Mouse (Mus musculus) E14TG2a.4 (cell line): Measurements from ENCODE around the gene Ccdc92b.

Experiments used
- H3K27me3 ChIP-seq: 2 replicates; pipeline ENCODE4 v1.6.1; 2014; ENCODE audit warnings: low read length, control low read depth; ENCODE audit not compliant: insufficient read depth
- H3K36me3 ChIP-seq: 2 replicates; pipeline ENCODE4 v1.6.1; 2014; ENCODE audit warnings: low read length, control low read depth; ENCODE audit not compliant: insufficient read depth
- H3K4me1 ChIP-seq: replicated peaks from 2 replicates; pipeline ENCODE4 v1.6.1; 2014; ENCODE audit warnings: low read depth, low read length, control low read depth
- H3K4me3 ChIP-seq: replicated peaks from 2 replicates; pipeline ENCODE4 v1.5.1; 2014; ENCODE audit warnings: mild to moderate bottlenecking, low read length
- H3K9me3 ChIP-seq: 2 replicates; pipeline ENCODE4 v1.6.1; 2014; ENCODE audit warnings: low read length, control low read depth
- CTCF ChIP-seq: conservative IDR thresholded peaks from 2 replicates; pipeline ENCODE4 v1.5.1; 2014; ENCODE audit warnings: low read length
- NANOG ChIP-seq: IDR thresholded peaks from 2 replicates; pipeline ENCODE4 v1.6.1; 2014; ENCODE audit warnings: borderline replicate concordance, low read length, mixed read lengths
- POU5F1 ChIP-seq: IDR thresholded peaks from 2 replicates; pipeline ENCODE4 v1.6.1; 2014; ENCODE audit warnings: low read length, borderline replicate concordance

Ccdc92b gene

GRCm38 (mm10) chr11:74583824-74584349 is 35.5 kb upstream of the Ccdc92b start:
- peaks cover 54% of the 10 kb centered on the region for H3K9me3 ChIP-seq

GRCm38 (mm10) chr11:74584946-74585723 is 34.3 kb upstream of the Ccdc92b start:
- Histone ChIP-seq H3K4me1 (peaks cover 22% of the 10 kb centered on the region), H3K4me3 (no peak overlapping the region), H3K9me3 (peaks cover 42% of the 10 kb centered on the region), H3K27me3 (peaks cover 39% of the 10 kb centered on the region), H3K36me3 (no peaks in the 10 kb centered on the region)
- TF ChIP-seq CTCF, result no peak

More at GRCm38 (mm10) chr11:74583824-74584349, 35.5 kb upstream of the Ccdc92b start:
- H3K27me3 ChIP-seq, result peaks cover 28% of the 10 kb centered on the region
- peaks cover 14% of the 10 kb centered on the region for H3K4me1 ChIP-seq
- no peaks in the 10 kb centered on the region for H3K36me3 ChIP-seq
- TF ChIP-seq CTCF (no peak), POU5F1 (no peak), NANOG (no peak)
- no peak overlapping the region for H3K4me3 ChIP-seq

- peaks cover 30% of the 10 kb centered on the region for H3K9me3 ChIP-seq
- H3K4me3 ChIP-seq, result no peak overlapping the region
- H3K4me1 ChIP-seq, result peaks cover 31% of the 10 kb centered on the region
- TF ChIP-seq CTCF (no peak), POU5F1 (no peak), NANOG (no peak)
- H3K27me3 ChIP-seq, result peaks cover 52% of the 10 kb centered on the region
- no peaks in the 10 kb centered on the region for H3K36me3 ChIP-seq
Measured at GRCm38 (mm10) chr11:74586401-74586800, 33.0 kb upstream of the Ccdc92b start.

- peaks cover 66% of the 10 kb centered on the region for H3K27me3 ChIP-seq
- peak overlapping the region; percentile 82 for H3K4me3 ChIP-seq
- H3K4me1 ChIP-seq, result peaks cover 37% of the 10 kb centered on the region
- peaks cover 10% of the 10 kb centered on the region for H3K9me3 ChIP-seq
- no peak for TF ChIP-seq NANOG
- TF ChIP-seq POU5F1, result no peak
- TF ChIP-seq CTCF, result no peak
- H3K36me3 ChIP-seq, result no peaks in the 10 kb centered on the region
Measured at GRCm38 (mm10) chr11:74589401-74590238, 29.8 kb upstream of the Ccdc92b start.

- Histone ChIP-seq H3K4me3 (peak overlapping the region; percentile 82), H3K4me1 (peaks cover 37% of the 10 kb centered on the region), H3K27me3 (peaks cover 66% of the 10 kb centered on the region), H3K36me3 (no peaks in the 10 kb centered on the region), H3K9me3 (peaks cover 4% of the 10 kb centered on the region)
- TF ChIP-seq CTCF, result no peak
- TF ChIP-seq NANOG, result no peak
- TF ChIP-seq POU5F1, result no peak
Measured at GRCm38 (mm10) chr11:74590239-74590596, 29.2 kb upstream of the Ccdc92b start.

GRCm38 (mm10) chr11:74590691-74591090 is 28.7 kb upstream of the Ccdc92b start:
- TF ChIP-seq POU5F1 (no peak), CTCF (no peak), NANOG (no peak)
- Histone ChIP-seq H3K4me1 (peaks cover 37% of the 10 kb centered on the region), H3K9me3 (no peaks in the 10 kb centered on the region; the same call in 1 of the 2 replicates), H3K4me3 (peak overlapping the region; percentile 82), H3K36me3 (no peaks in the 10 kb centered on the region), H3K27me3 (peaks cover 66% of the 10 kb centered on the region)

- no peak overlapping the region for H3K4me3 ChIP-seq
- H3K4me1 ChIP-seq, result peaks cover 37% of the 10 kb centered on the region
- TF ChIP-seq POU5F1 (no peak), NANOG (no peak), CTCF (no peak)
- peaks cover 53% of the 10 kb centered on the region for H3K27me3 ChIP-seq
- H3K9me3 ChIP-seq, result no peaks in the 10 kb centered on the region; the same call in 1 of the 2 replicates
- H3K36me3 ChIP-seq, result no peaks in the 10 kb centered on the region
Measured at GRCm38 (mm10) chr11:74592246-74592645, 27.2 kb upstream of the Ccdc92b start.

GRCm38 (mm10) chr11:74597283-74597989 is 22.0 kb upstream of the Ccdc92b start:
- Histone ChIP-seq H3K4me1 (peaks cover 8% of the 10 kb centered on the region), H3K9me3 (peaks cover 4% of the 10 kb centered on the region), H3K27me3 (0 out of 2 replicates have a peak, but pooled peaks cover 5% of the 10 kb centered on the region), H3K4me3 (no peak overlapping the region), H3K36me3 (no peaks in the 10 kb centered on the region)
- TF ChIP-seq CTCF (no peak), NANOG (no peak), POU5F1 (no peak)
